Mouse (Mus musculus): ENCODE data around the gene Wsb2.

DNA sequence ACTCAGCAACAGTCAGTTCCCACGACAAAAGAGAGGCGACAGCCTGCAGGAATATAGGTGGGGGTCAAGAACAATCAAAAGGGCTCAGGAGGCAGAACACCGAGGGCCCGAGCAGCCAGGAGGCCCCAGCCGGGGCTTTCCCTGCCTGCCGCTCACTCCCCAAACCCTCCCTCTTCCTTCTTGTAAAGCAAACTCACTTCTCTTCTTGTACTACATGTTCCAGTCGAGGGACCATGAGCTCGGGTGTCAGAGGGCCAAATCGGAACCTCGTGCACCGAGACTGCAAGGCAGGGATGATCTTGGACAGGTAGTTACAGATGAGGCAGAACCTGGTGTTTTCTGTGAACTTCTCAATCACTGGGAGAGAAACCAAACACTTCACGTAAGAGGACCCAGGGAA lies 26.1 kb downstream of the Wsb2 start:
- TF ChIP-seq CTCF (IDR thresholded peaks at IDR 0.05; ENCODE audit: low read depth) (no peak), EP300 (IDR thresholded peaks at IDR 0.05; ENCODE audit: low read depth) (no peak)
